Comparison of ENCODE assay signal across 30 mouse cellular contexts in the genomic region with DNA sequence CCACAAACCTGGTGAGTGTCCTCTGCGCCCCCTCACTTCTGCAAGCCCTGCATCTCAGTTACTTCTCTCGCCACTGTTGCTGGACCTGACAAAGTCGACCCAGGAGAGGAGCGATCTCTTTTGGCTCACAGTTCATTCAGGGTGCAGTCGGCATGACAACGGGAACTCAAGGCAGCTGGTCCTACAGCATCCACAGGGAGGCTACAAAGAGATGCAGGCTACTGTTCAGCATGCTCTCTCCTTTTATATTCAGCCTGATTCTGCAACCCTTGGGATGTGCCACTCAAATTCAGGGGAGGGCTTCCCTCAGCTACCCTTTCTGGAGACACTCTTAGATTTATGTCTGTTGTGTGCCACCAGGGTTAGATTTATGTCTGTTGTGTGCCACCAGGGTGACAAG. TPM values are rescaled to one million over a fixed set of nuclear protein-coding genes. Genes with fewer than 3 reads are reported as not detected.
DNase-seq lines count a peak whose midpoint lies in the region; ATAC-seq and TF ChIP-seq lines count a peak whose summit lies in the region.
"Had no signal": no experiment of that assay in that cellular context is flagged by ENCODE, and none has a peak within 500 bp of the region (broad histone marks: within the 10 kb centered on the region; RNA-seq: fewer than 3 reads in every experiment).

No protein-coding gene starts in this region.

- 46% methylated on average over 6 of the region's 6 CpGs for WGBS in forebrain, postnatal 0 days
- WGBS in forebrain, embryonic 16.5 days, result 41% methylated on average over 6 of the region's 6 CpGs
- 67% methylated on average over 6 of the region's 6 CpGs for WGBS in midbrain, embryonic 10.5 days
- 33% methylated on average over 6 of the region's 6 CpGs for WGBS in midbrain, embryonic 16.5 days

- DNase-seq in forebrain, postnatal 0 days, result no peak
- no peak for DNase-seq in midbrain, embryonic 10.5 days (ENCODE audit: low spot score)
- peak; percentile 39 for DNase-seq in R1 (ENCODE audit: low read depth, low spot score)
- DNase-seq in brain, embryonic 14.5 days (ENCODE audit: low read depth), result peak; percentile 55
- DNase-seq in spleen, postnatal 14 days (ENCODE audit: low spot score in 2 of 2), result no peak
- DNase-seq: adrenal gland, postnatal 25 days; cerebellum, adult 2 months; cerebellum, postnatal 14 days; gastrocnemius, postnatal 10 days; heart, postnatal 10 days; kidney, adult 11 months; kidney, postnatal 14 days; liver, postnatal 0 days; lung, postnatal 36 days; right cerebral cortex, postnatal 4 days; thymus, adult 2 months; thymus, postnatal 36 days had no signal

- H3K27ac ChIP-seq in forebrain, postnatal 0 days (ENCODE audit: low read depth, low read length), result no peak overlapping the region
- no peak overlapping the region for H3K27ac ChIP-seq in forebrain, embryonic 16.5 days (ENCODE audit: low read length)
- peak overlapping the region; percentile 43 for H3K27ac ChIP-seq in midbrain, embryonic 10.5 days (replicated peaks)
- no peak overlapping the region for H3K27ac ChIP-seq in midbrain, embryonic 16.5 days (ENCODE audit: low read length)
- H3K27ac ChIP-seq: embryonic facial prominence, embryonic 15.5 days; heart, embryonic 13.5 days; left cerebral cortex, adult 2 months; limb, embryonic 13.5 days; liver, embryonic 12.5 days; midbrain, embryonic 13.5 days; neural tube, embryonic 13.5 days had no signal

- H3K27me3 ChIP-seq in forebrain, postnatal 0 days (ENCODE audit: insufficient read depth, low read length), result no peaks in the 10 kb centered on the region
- no peaks in the 10 kb centered on the region for H3K27me3 ChIP-seq in forebrain, embryonic 16.5 days (replicated peaks; ENCODE audit: control insufficient read depth, insufficient read depth, low read length)
- peaks cover 16% of the 10 kb centered on the region; the same call in 1 of the 2 replicates for H3K27me3 ChIP-seq in midbrain, embryonic 10.5 days (ENCODE audit: low read depth, poor library complexity, severe bottlenecking)
- no peaks in the 10 kb centered on the region for H3K27me3 ChIP-seq in midbrain, embryonic 16.5 days (ENCODE audit: control insufficient read depth, insufficient read depth, low read depth, low read length)
- H3K27me3 ChIP-seq: embryonic facial prominence, embryonic 15.5 days; neural tube, embryonic 13.5 days; Patski had no signal

- H3K4me2 ChIP-seq in forebrain, postnatal 0 days (ENCODE audit: low read depth), result no peak overlapping the region
- H3K4me2 ChIP-seq in forebrain, embryonic 16.5 days (ENCODE audit: low read length), result no peak overlapping the region
- no peak overlapping the region for H3K4me2 ChIP-seq in midbrain, embryonic 16.5 days (ENCODE audit: low read length)
- H3K4me2 ChIP-seq: embryonic facial prominence, embryonic 15.5 days; heart, embryonic 13.5 days; limb, embryonic 13.5 days; liver, embryonic 12.5 days; midbrain, embryonic 13.5 days; neural tube, embryonic 13.5 days had no signal

- ATAC-seq in forebrain, postnatal 0 days, result peak; percentile 66
- no peak for ATAC-seq in forebrain, embryonic 16.5 days
- no peak for ATAC-seq in midbrain, embryonic 16.5 days
- ATAC-seq: inflammation-experienced regulatory T-cells, adult 6 months; liver, embryonic 12.5 days; liver, postnatal 0 days; midbrain, embryonic 13.5 days; Patski had no signal

- no peaks in the 10 kb centered on the region for H3K4me1 ChIP-seq in forebrain, postnatal 0 days (ENCODE audit: insufficient read depth)
- H3K4me1 ChIP-seq in forebrain, embryonic 16.5 days (replicated peaks; ENCODE audit: control insufficient read depth, insufficient read depth, low read length), result peaks cover 6% of the 10 kb centered on the region
- H3K4me1 ChIP-seq in midbrain, embryonic 10.5 days, result peaks cover 29% of the 10 kb centered on the region
- H3K4me1 ChIP-seq in midbrain, embryonic 16.5 days (ENCODE audit: control insufficient read depth, insufficient read depth, low read length), result no peaks in the 10 kb centered on the region
- H3K4me1 ChIP-seq: liver, embryonic 12.5 days; megakaryocyte, embryonic 14.5 days had no signal

- H3K9me3 ChIP-seq in forebrain, postnatal 0 days (ENCODE audit: low read length), result no peaks in the 10 kb centered on the region
- H3K9me3 ChIP-seq in forebrain, embryonic 16.5 days (ENCODE audit: control insufficient read depth, low read length), result no peaks in the 10 kb centered on the region
- no peaks in the 10 kb centered on the region for H3K9me3 ChIP-seq in midbrain, embryonic 10.5 days (replicated peaks)
- H3K9me3 ChIP-seq in midbrain, embryonic 16.5 days (replicated peaks; ENCODE audit: control insufficient read depth, low read length, poor library complexity, severe bottlenecking), result no peaks in the 10 kb centered on the region
- H3K9me3 ChIP-seq: embryonic facial prominence, embryonic 15.5 days; heart, embryonic 13.5 days; limb, embryonic 13.5 days; liver, embryonic 12.5 days; megakaryocyte, embryonic 14.5 days; midbrain, embryonic 13.5 days; neural tube, embryonic 13.5 days had no signal

- no peaks in the 10 kb centered on the region for H3K36me3 ChIP-seq in forebrain, postnatal 0 days (ENCODE audit: insufficient read depth)
- H3K36me3 ChIP-seq in forebrain, embryonic 16.5 days (ENCODE audit: control insufficient read depth, insufficient read depth), result no peaks in the 10 kb centered on the region
- no peaks in the 10 kb centered on the region for H3K36me3 ChIP-seq in midbrain, embryonic 10.5 days
- H3K36me3 ChIP-seq in midbrain, embryonic 16.5 days (ENCODE audit: control insufficient read depth, insufficient read depth, low read length), result no peaks in the 10 kb centered on the region
- H3K36me3 ChIP-seq: embryonic facial prominence, embryonic 15.5 days; heart, embryonic 13.5 days; limb, embryonic 13.5 days; liver, embryonic 12.5 days; midbrain, embryonic 13.5 days; neural tube, embryonic 13.5 days had no signal

- TF ChIP-seq CTCF in forebrain, postnatal 0 days (IDR thresholded peaks at IDR 0.05; ENCODE audit: low read depth), result no peak
- TF ChIP-seq CTCF in brain, embryonic 14.5 days (IDR thresholded peaks at IDR 0.05; ENCODE audit: borderline replicate concordance, extremely low read depth, insufficient read depth, insufficient read length), result no peak

- TF ChIP-seq POLR2A in brain, embryonic 14.5 days (IDR thresholded peaks at IDR 0.05; ENCODE audit: borderline replicate concordance, extremely low read depth, insufficient read depth, insufficient read length, poor library complexity, severe bottlenecking), result no peak

- H3K4me3 ChIP-seq in forebrain, postnatal 0 days (ENCODE audit: low read depth, low read length), result no peak overlapping the region
- H3K4me3 ChIP-seq in forebrain, embryonic 16.5 days (replicated peaks; ENCODE audit: low read length), result no peak overlapping the region
- H3K4me3 ChIP-seq in midbrain, embryonic 10.5 days, result no peak overlapping the region
- no peak overlapping the region for H3K4me3 ChIP-seq in midbrain, embryonic 16.5 days (ENCODE audit: low read depth, low read length)
- H3K4me3 ChIP-seq: embryonic facial prominence, embryonic 15.5 days; heart, embryonic 13.5 days; left cerebral cortex, adult 2 months; limb, embryonic 13.5 days; liver, embryonic 12.5 days; megakaryocyte, embryonic 14.5 days; midbrain, embryonic 13.5 days; neural tube, embryonic 13.5 days had no signal

- no peak overlapping the region for H3K9ac ChIP-seq in forebrain, postnatal 0 days
- H3K9ac ChIP-seq in forebrain, embryonic 16.5 days (replicated peaks; ENCODE audit: low read depth, low read length), result no peak overlapping the region
- H3K9ac ChIP-seq in midbrain, embryonic 16.5 days (ENCODE audit: low read depth, low read length), result no peak overlapping the region
- H3K9ac ChIP-seq: embryonic facial prominence, embryonic 15.5 days; heart, embryonic 13.5 days; limb, embryonic 13.5 days; liver, embryonic 12.5 days; liver, postnatal 0 days; midbrain, embryonic 13.5 days; neural tube, embryonic 13.5 days had no signal

RNA-seq across cellular contexts. Expression of gene Slc2a10, which starts 45.0 kb away (rescaled TPM):
- 0.62 and 2.1 TPM in 2 replicates for total RNA-seq in forebrain, postnatal 0 days (2014; rRNA removed)
- 0.84 and 2.1 TPM in 2 replicates for polyA plus RNA-seq in forebrain, postnatal 0 days (2015; fragmentation: Nextera tagmentation; extraction: Ambion mirVana)
- 2.5 and 2.8 TPM in 2 replicates for polyA plus RNA-seq in forebrain, embryonic 16.5 days (2015; fragmentation: Nextera tagmentation; extraction: Ambion mirVana)
- 4.0 and 4.4 TPM in 2 replicates for polyA plus RNA-seq in midbrain, embryonic 10.5 days (2016; fragmentation: Nextera tagmentation; extraction: Ambion mirVana)
- 1.7 and 1.9 TPM in 2 replicates for polyA plus RNA-seq in midbrain, embryonic 16.5 days (2015; fragmentation: Nextera tagmentation; extraction: Ambion mirVana)
- 2.4 and 3.2 TPM in 2 replicates for polyA plus RNA-seq in brain, embryonic 14.5 days (2012; rRNA removed)
- total RNA-seq: MEL had no signal
- polyA plus RNA-seq: inflammation-experienced regulatory T-cells, adult 6 months; Patski had no signal

RNA-seq across cellular contexts. Expression of gene Eya2, which starts 46.2 kb away (rescaled TPM):
- 5.7 and 11.3 TPM in 2 replicates for total RNA-seq in forebrain, postnatal 0 days (2014; rRNA removed)
- 6.5 and 7.4 TPM in 2 replicates for polyA plus RNA-seq in forebrain, postnatal 0 days (2015; fragmentation: Nextera tagmentation; extraction: Ambion mirVana)
- 3.5 and 4.6 TPM in 2 replicates for polyA plus RNA-seq in forebrain, embryonic 16.5 days (2015; fragmentation: Nextera tagmentation; extraction: Ambion mirVana)
- 9.6 and 14.2 TPM in 2 replicates for polyA plus RNA-seq in midbrain, embryonic 10.5 days (2016; fragmentation: Nextera tagmentation; extraction: Ambion mirVana)
- polyA plus RNA-seq in midbrain, embryonic 16.5 days (2015; fragmentation: Nextera tagmentation; extraction: Ambion mirVana), result 3.4 and 3.6 TPM in 2 replicates
- polyA plus RNA-seq in brain, embryonic 14.5 days (2012; rRNA removed), result 6.1 and 12.3 TPM in 2 replicates
- total RNA-seq: MEL had no signal

RNA-seq across cellular contexts. Expression of gene Trp53rka, which starts 55.5 kb away (rescaled TPM):
- total RNA-seq in forebrain, postnatal 0 days (2014; rRNA removed), result 44.0 and 54.6 TPM in 2 replicates
- polyA plus RNA-seq in forebrain, postnatal 0 days (2015; fragmentation: Nextera tagmentation; extraction: Ambion mirVana), result 31.8 and 36.8 TPM in 2 replicates
- 44.7 and 44.8 TPM in 2 replicates for polyA plus RNA-seq in forebrain, embryonic 16.5 days (2015; fragmentation: Nextera tagmentation; extraction: Ambion mirVana)
- 53.2 and 56.9 TPM in 2 replicates for polyA plus RNA-seq in midbrain, embryonic 10.5 days (2016; fragmentation: Nextera tagmentation; extraction: Ambion mirVana)
- polyA plus RNA-seq in midbrain, embryonic 16.5 days (2015; fragmentation: Nextera tagmentation; extraction: Ambion mirVana), result 39.4 and 41.7 TPM in 2 replicates
- 40.4 and 43.8 TPM in 2 replicates for polyA plus RNA-seq in brain, embryonic 14.5 days (2012; rRNA removed)

Comparison
In these comparisons a context has a peak if more than half of its experiments do, and no peak if none do; other contexts are left out.
1. DNase-seq: peak in R1 (single experiment) and brain, embryonic 14.5 days (single experiment); none in forebrain, postnatal 0 days (single experiment), midbrain, embryonic 10.5 days (single experiment) and spleen, postnatal 14 days (0 of 2).